Mouse (Mus musculus) embryonic facial prominence, embryonic 12.5 days (tissue): ENCODE measurements at regions not wholly inside any gene's neighbourhood (a gene's known extent, or its start where the extent isn't known, plus 50 kb on each side); places are given as distances from the start of the nearest gene placed in this dataset.

ENCODE experiments used
- ATAC-seq: fragments of 200-750 bp; cut with Nextera tagmentation; 2 replicates; pipeline ENCODE4 v1.8.0; 2017; ENCODE audit not compliant: insufficient number of reproducible peaks, insufficient read depth, low FRiP score, low TSS enrichment
- H3K27ac ChIP-seq: fragments of 300-500 bp; sonication (generic); 2 replicates; pipeline ENCODE4 v1.5.1; 2016; ENCODE audit warnings: mild to moderate bottlenecking
- H3K27me3 ChIP-seq: fragments of 300-500 bp; sonication (generic); 2 replicates; pipeline ENCODE4 v1.6.1; 2016; ENCODE audit warnings: mild to moderate bottlenecking, moderate library complexity
- H3K36me3 ChIP-seq: fragments of 300-500 bp; sonication (generic); 2 replicates; pipeline ENCODE4 v1.6.1; 2016; ENCODE audit warnings: mild to moderate bottlenecking
- H3K4me1 ChIP-seq: fragments of 300-500 bp; sonication (generic); 2 replicates; pipeline ENCODE4 v1.6.1; 2016
- H3K4me2 ChIP-seq: fragments of 300-500 bp; sonication (generic); replicated peaks from 2 replicates; pipeline ENCODE4 v1.6.1; 2016; ENCODE audit warnings: mild to moderate bottlenecking, moderate library complexity
- H3K4me3 ChIP-seq: fragments of 300-500 bp; sonication (generic); 2 replicates; pipeline ENCODE4 v1.5.1; 2016; ENCODE audit warnings: mild to moderate bottlenecking
- H3K9ac ChIP-seq: fragments of 300-500 bp; sonication (generic); 2 replicates; pipeline ENCODE4 v1.6.1; 2016; ENCODE audit warnings: mild to moderate bottlenecking, moderate library complexity
- H3K9me3 ChIP-seq: fragments of 300-500 bp; sonication (generic); 2 replicates; pipeline ENCODE4 v1.6.1; 2016; ENCODE audit warnings: mild to moderate bottlenecking, moderate library complexity
- WGBS: fragments of 180-500 bp; shearing (Covaris S2); methylation state at CpG from one replicate; pipeline ENCODE4 v1.1.7; 2016; 5-methylcytosine and 5-hydroxymethylcytosine counted together

DNA sequence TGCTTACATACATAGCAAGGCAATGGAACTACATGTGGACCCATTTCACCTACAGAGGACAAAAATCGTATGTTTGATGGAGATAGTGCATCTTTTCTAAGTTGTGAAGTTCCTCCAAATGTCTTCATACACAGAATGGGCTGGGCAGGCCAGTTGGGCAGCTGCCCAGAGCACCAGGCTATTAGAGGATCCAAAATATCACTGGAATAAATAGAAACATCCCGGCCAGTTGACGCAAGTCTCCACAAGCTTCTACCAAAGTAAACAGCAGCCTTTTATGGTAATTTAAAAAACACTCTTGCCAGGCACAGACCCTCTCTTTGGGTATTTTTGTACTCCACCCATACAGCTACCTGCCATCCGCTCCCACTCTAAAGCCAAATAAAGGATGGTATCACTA, 400.9 kb downstream of the H2al1j start:
- H3K27ac ChIP-seq = no peak overlapping the region
- no peak overlapping the region for H3K4me3 ChIP-seq
- no peak overlapping the region for H3K4me2 ChIP-seq
- no peak for ATAC-seq
- no peaks in the 10 kb centered on the region for H3K36me3 ChIP-seq
- WGBS = 83% methylated on average over 4 of the region's 4 CpGs
- no peaks in the 10 kb centered on the region for H3K4me1 ChIP-seq
- H3K27me3 ChIP-seq = 0 out of 2 replicates have a peak, but pooled peaks cover 7% of the 10 kb centered on the region
- H3K9ac ChIP-seq = no peak overlapping the region
- no peaks in the 10 kb centered on the region for H3K9me3 ChIP-seq

DNA sequence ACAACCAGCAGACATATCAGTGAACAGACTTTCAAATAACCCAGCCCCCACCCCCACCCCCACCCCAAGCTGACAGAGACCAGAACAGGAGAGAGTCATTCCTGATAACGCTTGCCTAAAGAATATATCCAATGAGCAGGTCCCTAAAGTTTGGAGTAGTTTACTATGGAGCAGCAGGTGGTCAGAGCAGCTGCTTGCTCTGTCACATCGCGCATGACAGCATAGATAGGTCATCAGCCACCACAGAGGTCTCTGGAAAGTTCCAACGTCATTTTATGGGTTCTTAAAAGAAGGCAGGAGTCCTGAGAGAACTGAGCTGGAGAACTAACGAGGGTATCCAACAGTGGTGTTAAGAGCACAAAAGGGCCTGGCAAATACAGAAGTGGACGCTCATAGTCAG, 402.4 kb downstream of the H2al1j start:
- 81% methylated on average over 6 of the region's 6 CpGs for WGBS
- Histone ChIP-seq H3K36me3 (no peaks in the 10 kb centered on the region), H3K4me3 (no peak overlapping the region), H3K27me3 (peaks cover 14% of the 10 kb centered on the region; the same call in 1 of the 2 replicates), H3K9me3 (no peaks in the 10 kb centered on the region), H3K4me2 (no peak overlapping the region), H3K9ac (no peak overlapping the region), H3K27ac (no peak overlapping the region), H3K4me1 (peaks cover 6% of the 10 kb centered on the region)
- no peak for ATAC-seq

- Histone ChIP-seq H3K9ac (no peak overlapping the region), H3K27me3 (peaks cover 27% of the 10 kb centered on the region; the same call in 1 of the 2 replicates), H3K4me3 (no peak overlapping the region), H3K27ac (no peak overlapping the region), H3K9me3 (no peaks in the 10 kb centered on the region), H3K36me3 (no peaks in the 10 kb centered on the region), H3K4me1 (peaks cover 6% of the 10 kb centered on the region), H3K4me2 (no peak overlapping the region)
- no peak for ATAC-seq
- WGBS = 92% methylated on average over 2 of the region's 2 CpGs
Observed at GRCm38 (mm10) chrX:11732371-11732770, 404.7 kb downstream of the H2al1j start.

DNA sequence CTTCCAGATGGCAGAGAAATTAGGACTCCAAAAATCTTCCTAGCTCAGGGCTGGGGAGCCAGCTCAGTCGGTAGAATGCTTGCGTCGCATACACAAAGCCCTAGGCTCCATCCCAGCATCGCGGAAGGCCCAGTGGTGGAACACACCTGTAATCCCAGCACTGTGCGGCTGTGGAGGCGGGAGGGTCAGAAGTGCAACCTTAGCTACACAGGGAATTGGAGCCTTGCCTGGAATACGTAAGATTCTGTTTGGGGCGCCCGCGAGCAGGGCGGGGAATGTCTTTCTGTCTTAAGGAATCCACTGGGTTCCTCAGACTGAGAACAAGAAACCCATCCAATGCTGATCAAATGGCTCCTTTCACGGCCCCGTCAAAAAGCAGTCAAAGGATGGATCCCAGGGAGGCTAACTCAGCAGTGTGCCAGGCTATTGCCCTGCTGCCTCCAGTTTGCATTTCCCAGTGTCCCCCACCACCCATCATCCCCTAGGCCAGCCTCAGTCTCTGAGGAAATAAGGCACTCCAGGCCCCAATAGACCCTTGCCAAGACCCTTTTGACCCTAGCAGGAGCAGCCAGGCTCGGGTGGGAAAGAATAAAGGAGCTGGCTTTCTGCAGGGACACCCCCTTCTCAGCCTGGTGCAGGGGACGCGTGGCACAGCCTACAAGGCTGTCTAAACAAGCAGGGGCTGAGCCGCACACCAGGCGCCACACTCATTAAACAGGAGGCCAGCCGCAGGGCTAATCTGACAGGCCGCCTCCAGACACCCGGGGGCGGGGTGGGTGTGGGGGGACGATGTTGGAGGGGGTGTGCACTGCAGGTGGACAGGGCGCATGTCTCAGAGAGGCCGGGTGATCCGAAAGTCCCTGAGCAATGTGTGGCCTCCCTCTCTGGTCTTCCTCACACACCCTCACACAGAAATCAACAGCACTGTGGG, 407.1 kb downstream of the H2al1j start:
- peak; percentile 42; the same call in 1 of the 2 replicates for ATAC-seq
- 27% methylated on average over 27 of the region's 27 CpGs for WGBS
- H3K4me2 ChIP-seq = no peak overlapping the region
- H3K27me3 ChIP-seq = peaks cover 38% of the 10 kb centered on the region; the same call in 1 of the 2 replicates
- H3K4me3 ChIP-seq = no peak overlapping the region
- H3K9ac ChIP-seq = no peak overlapping the region
- H3K36me3 ChIP-seq = no peaks in the 10 kb centered on the region
- 0 out of 2 replicates have a peak overlapping the region, but pooled peaks have one; percentile 23 for H3K27ac ChIP-seq
- no peaks in the 10 kb centered on the region for H3K9me3 ChIP-seq
- peaks cover 6% of the 10 kb centered on the region for H3K4me1 ChIP-seq

DNA sequence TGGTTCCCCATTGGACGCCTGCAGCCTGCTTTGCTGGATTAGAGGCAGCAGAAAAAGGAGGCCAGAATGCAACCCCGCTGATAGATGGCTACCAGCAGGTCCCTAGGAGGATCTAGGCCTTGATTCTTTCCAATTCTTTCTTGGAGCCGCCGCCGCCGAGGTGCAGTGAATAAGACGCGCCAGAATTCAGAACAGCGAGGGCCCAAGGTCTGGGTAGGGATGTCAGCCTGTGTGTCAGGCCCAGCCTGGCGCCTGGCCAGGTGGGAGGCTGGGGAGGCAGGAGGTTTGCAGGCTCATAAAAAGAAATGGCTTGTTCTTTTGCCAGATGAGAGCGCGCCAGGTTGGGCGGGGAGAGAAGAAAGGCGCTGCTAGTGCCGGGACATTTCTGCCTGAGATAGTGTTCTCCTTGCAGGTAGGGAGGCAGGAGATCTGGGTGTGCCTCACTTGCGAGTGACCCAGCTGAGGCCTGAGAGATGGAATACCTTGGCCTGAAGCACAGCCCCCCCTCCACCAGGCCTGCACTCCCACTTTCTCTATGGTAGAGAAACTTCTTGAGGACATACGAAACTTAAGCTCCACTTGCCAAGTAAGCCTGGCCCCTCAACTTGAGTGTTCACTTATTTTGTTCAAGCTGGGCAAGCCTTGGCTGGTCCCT, 408.0 kb downstream of the H2al1j start:
- Histone ChIP-seq H3K27me3 (peaks cover 39% of the 10 kb centered on the region; the same call in 1 of the 2 replicates), H3K4me3 (no peak overlapping the region), H3K4me1 (peaks cover 6% of the 10 kb centered on the region), H3K36me3 (no peaks in the 10 kb centered on the region), H3K27ac (0 out of 2 replicates have a peak overlapping the region, but pooled peaks have one; percentile 23), H3K9ac (no peak overlapping the region), H3K4me2 (no peak overlapping the region), H3K9me3 (no peaks in the 10 kb centered on the region)
- WGBS = 40% methylated on average over 17 of the region's 17 CpGs
- no peak for ATAC-seq

DNA sequence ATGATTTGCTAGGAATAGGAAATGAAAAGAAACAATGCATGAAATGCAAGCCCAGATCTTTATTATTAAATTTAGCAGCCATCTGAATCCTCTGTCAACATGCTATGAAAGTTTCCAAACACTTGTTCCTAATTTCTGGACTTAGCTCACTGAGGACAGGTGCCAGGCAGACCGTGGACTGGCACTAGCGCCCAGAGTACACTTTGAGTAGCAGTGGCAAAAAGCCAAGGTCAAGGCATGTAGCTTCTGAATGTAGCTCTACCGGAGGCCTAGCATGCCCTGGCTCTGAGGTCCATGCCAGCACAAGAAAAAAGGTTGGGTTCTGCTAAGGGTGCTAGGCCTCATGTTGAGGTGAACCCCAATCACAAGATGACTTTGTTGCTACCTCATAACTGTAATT, 408.9 kb downstream of the H2al1j start:
- Histone ChIP-seq H3K27me3 (peaks cover 39% of the 10 kb centered on the region; the same call in 1 of the 2 replicates), H3K9me3 (no peaks in the 10 kb centered on the region), H3K4me3 (no peak overlapping the region), H3K9ac (no peak overlapping the region), H3K36me3 (no peaks in the 10 kb centered on the region), H3K4me1 (peaks cover 6% of the 10 kb centered on the region), H3K4me2 (no peak overlapping the region), H3K27ac (no peak overlapping the region)
- ATAC-seq = no peak
- WGBS = 74% methylated on average over 3 of the region's 3 CpGs

GRCm38 (mm10) chrX:11739565-11739964, 411.9 kb downstream of the H2al1j start:
- Histone ChIP-seq H3K4me1 (peaks cover 4% of the 10 kb centered on the region), H3K9ac (no peak overlapping the region), H3K27me3 (peaks cover 29% of the 10 kb centered on the region; the same call in 1 of the 2 replicates), H3K4me2 (no peak overlapping the region), H3K4me3 (no peak overlapping the region), H3K36me3 (no peaks in the 10 kb centered on the region), H3K9me3 (no peaks in the 10 kb centered on the region), H3K27ac (peak overlapping the region; percentile 74)
- WGBS = 36% methylated on average over 7 of the region's 7 CpGs
- ATAC-seq = peak; percentile 68; the same call in 1 of the 2 replicates

GRCm38 (mm10) chrX:11745911-11746310, 414.2 kb downstream of the Bcor start:
- Histone ChIP-seq H3K4me1 (no peaks in the 10 kb centered on the region), H3K27ac (no peak overlapping the region), H3K9me3 (no peaks in the 10 kb centered on the region), H3K9ac (no peak overlapping the region), H3K4me3 (no peak overlapping the region), H3K36me3 (no peaks in the 10 kb centered on the region), H3K4me2 (no peak overlapping the region), H3K27me3 (peaks cover 5% of the 10 kb centered on the region; the same call in 1 of the 2 replicates)
- ATAC-seq = no peak
- 38% methylated on average over 3 of the region's 3 CpGs for WGBS

- Histone ChIP-seq H3K9ac (no peak overlapping the region), H3K4me1 (no peaks in the 10 kb centered on the region)
- 78% methylated on average over 4 of the region's 4 CpGs for WGBS
Observed at GRCm38 (mm10) chrX:11747386-11748121, 412.6 kb downstream of the Bcor start.

DNA sequence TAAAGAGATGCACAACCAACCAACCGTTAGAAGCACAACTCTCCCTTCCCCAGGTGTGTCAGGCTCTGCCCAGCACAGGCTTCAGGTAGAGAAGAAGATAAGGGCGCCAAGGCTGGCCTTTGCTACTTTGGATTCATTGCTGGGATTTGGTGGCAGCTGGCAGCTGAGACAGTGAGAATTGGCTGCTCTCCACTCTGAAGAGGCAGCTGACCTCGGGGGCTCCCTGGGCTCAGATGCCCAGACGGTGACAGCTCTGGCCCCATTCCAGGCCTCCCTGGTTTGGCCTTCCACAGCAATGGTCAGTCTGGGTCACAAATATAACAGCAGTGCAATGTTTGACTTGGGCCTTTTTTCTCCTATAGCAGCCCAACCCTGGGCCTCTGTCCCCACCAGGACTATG, 411.9 kb downstream of the Bcor start:
- H3K4me1 ChIP-seq = no peaks in the 10 kb centered on the region
- H3K9ac ChIP-seq = no peak overlapping the region
- H3K9me3 ChIP-seq = no peaks in the 10 kb centered on the region
- no peak overlapping the region for H3K4me2 ChIP-seq
- no peak overlapping the region for H3K4me3 ChIP-seq
- H3K27ac ChIP-seq = no peak overlapping the region
- no peaks in the 10 kb centered on the region for H3K36me3 ChIP-seq
- H3K27me3 ChIP-seq = peaks cover 5% of the 10 kb centered on the region; the same call in 1 of the 2 replicates
- no peak for ATAC-seq
- WGBS = 67% methylated on average over 4 of the region's 4 CpGs

More at GRCm38 (mm10) chrX:11747386-11748121, 412.6 kb downstream of the Bcor start:
- Histone ChIP-seq H3K9me3 (no peaks in the 10 kb centered on the region), H3K27ac (no peak overlapping the region), H3K27me3 (peaks cover 5% of the 10 kb centered on the region; the same call in 1 of the 2 replicates), H3K4me2 (no peak overlapping the region), H3K4me3 (no peak overlapping the region), H3K36me3 (no peaks in the 10 kb centered on the region)
- ATAC-seq = no peak

DNA sequence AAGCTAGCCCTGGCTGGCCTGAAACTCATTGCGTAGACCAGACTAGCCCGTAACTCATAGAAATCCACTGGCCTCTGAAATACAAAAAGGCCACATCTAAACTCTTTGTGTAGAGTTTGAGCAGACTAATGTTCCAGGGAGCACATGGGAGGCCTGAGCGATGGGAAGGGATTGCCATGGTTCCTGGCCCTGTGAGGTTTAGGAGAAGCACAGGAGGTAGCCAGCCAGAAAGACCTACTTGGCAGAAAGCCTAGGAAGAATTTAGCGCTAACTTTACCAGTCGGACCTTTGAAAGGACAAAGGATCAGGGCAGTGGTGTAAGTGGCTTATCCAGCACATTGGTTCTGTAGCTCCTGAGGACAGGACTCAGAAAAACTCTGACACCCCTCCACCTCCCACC, 407.6 kb downstream of the Bcor start:
- Histone ChIP-seq H3K4me1 (no peaks in the 10 kb centered on the region), H3K9ac (no peak overlapping the region), H3K4me2 (no peak overlapping the region), H3K4me3 (no peak overlapping the region), H3K27ac (no peak overlapping the region), H3K36me3 (no peaks in the 10 kb centered on the region), H3K9me3 (no peaks in the 10 kb centered on the region), H3K27me3 (peaks cover 9% of the 10 kb centered on the region; the same call in 1 of the 2 replicates)
- ATAC-seq = no peak
- WGBS = 83% methylated on average over 5 of the region's 5 CpGs
